Mouse (Mus musculus) kidney, adult 10 weeks (tissue): Measurements from ENCODE around the gene Gm3183. TPM values are rescaled to one million over a fixed set of nuclear protein-coding genes. Genes with fewer than 3 reads are reported as not detected.

Experiments used
- polyA plus RNA-seq: library from polyadenylated mRNA; stranded (reverse); fragments of 350-450 nt; fragmentation: Illumina TruSeq; extraction: RNeasy Lipid Tissue Mini Kit (QIAGEN cat#74804); gene quantifications from one replicate; pipeline ENCODE4 v1.2.3, GENCODE M21; 2014; ENCODE audit warnings: low read depth, low replicate concordance

Gm3183 gene
- polyA plus RNA-seq = not detected

GRCm38 (mm10) chr5:94865136-94865535 lies at the start of gene Gm3183:
Gene Gm3183, plus strand, starts transcription at chr5:94865436.

Other genes starting within 250 kb of the Gm3183 start
- gene Gm3147, start 249.1 kb upstream of the Gm3183 start, polyA plus RNA-seq = not detected
- not detected for gene Gm6509, start 241.5 kb upstream of the Gm3183 start, polyA plus RNA-seq
- not detected for gene Gm6205, start 217.1 kb upstream of the Gm3183 start, polyA plus RNA-seq
- not detected for gene Gm6367, start 123.2 kb downstream of the Gm3183 start, polyA plus RNA-seq
- gene Gm7942, start 241.5 kb downstream of the Gm3183 start, polyA plus RNA-seq = not detected